ENCODE assay signal across 33 mouse cellular contexts in the genomic region with DNA sequence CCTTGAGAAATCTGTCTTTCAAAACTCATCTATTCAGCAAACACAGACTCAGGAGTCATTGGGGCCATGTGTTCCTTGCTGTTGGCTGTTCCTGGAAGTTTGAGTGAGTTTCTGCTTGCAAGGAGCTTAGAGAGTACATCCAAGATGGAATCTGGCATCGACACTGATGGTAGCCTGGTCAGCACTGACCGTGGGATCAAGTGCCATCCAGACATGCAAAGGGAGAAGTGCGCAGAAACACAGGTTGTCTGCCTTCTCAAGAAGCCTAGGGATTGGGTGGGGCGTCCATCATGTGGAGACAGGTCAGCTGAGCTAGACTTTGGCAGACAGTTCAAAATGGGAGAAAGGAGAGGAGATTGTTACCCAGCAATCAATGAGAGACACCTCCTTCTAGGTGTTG.
"Had no signal": no experiment of that assay in that cellular context is flagged by ENCODE, and none has a peak within 500 bp of the region (broad histone marks: within the 10 kb centered on the region; RNA-seq: fewer than 3 reads in every experiment).

No protein-coding gene starts in this region.

- H3K4me1 ChIP-seq: hindbrain, embryonic 15.5 days had no signal

- H3K4me3 ChIP-seq: heart, embryonic 12.5 days; heart, embryonic 13.5 days; heart, embryonic 15.5 days; hindbrain, embryonic 10.5 days; hindbrain, embryonic 12.5 days; hindbrain, embryonic 13.5 days; hindbrain, embryonic 15.5 days; intestine, embryonic 15.5 days; kidney, embryonic 15.5 days; left cerebral cortex, adult 2 months had no signal

- DNase-seq: heart, postnatal 10 days; heart, postnatal 14 days; heart, postnatal 36 days; heart, postnatal 4 days; kidney, adult 11 months; kidney, adult 18-20 months; kidney, adult 2 months; kidney, adult 8-10 months; kidney, adult 9 months; kidney, postnatal 10 days; kidney, postnatal 14 days; kidney, postnatal 25 days; kidney, postnatal 36 days; kidney, postnatal 4 days; layer of hippocampus, adult 9-11 months; layer of hippocampus, postnatal 36 days had no signal

- H3K27ac ChIP-seq: heart, embryonic 13.5 days; heart, embryonic 15.5 days; hindbrain, embryonic 10.5 days; hindbrain, embryonic 12.5 days; hindbrain, embryonic 13.5 days; hindbrain, embryonic 14.5 days; hindbrain, embryonic 15.5 days; hindbrain, postnatal 0 days; intestine, embryonic 15.5 days; kidney, embryonic 15.5 days; kidney, postnatal 0 days; left cerebral cortex, adult 2 months had no signal

- H3K36me3 ChIP-seq: hindbrain, embryonic 10.5 days; hindbrain, embryonic 12.5 days; hindbrain, embryonic 13.5 days; hindbrain, embryonic 15.5 days; intestine, embryonic 15.5 days had no signal

- H3K9me3 ChIP-seq: heart, embryonic 12.5 days; heart, embryonic 13.5 days; heart, embryonic 15.5 days; hindbrain, embryonic 10.5 days; hindbrain, embryonic 12.5 days; hindbrain, embryonic 13.5 days; hindbrain, embryonic 15.5 days; intestine, embryonic 15.5 days; kidney, embryonic 15.5 days had no signal

- H3K27me3 ChIP-seq: heart, embryonic 12.5 days; heart, embryonic 13.5 days; heart, embryonic 15.5 days; hindbrain, embryonic 12.5 days; hindbrain, embryonic 13.5 days; hindbrain, embryonic 15.5 days; intestine, embryonic 15.5 days; kidney, embryonic 15.5 days had no signal

- ATAC-seq: hindbrain, embryonic 16.5 days; hindbrain, postnatal 0 days; inflammation-experienced regulatory T-cells, adult 6 months; intestine, embryonic 15.5 days; intestine, embryonic 16.5 days; intestine, postnatal 0 days had no signal
